Mouse (Mus musculus): Measurements from ENCODE around the gene Clba1. TPM values are rescaled to one million over a fixed set of nuclear protein-coding genes. Genes with fewer than 3 reads are reported as not detected.
"Not testable (repeated sequence)": the region's sequence is repeated elsewhere in the genome, so short reads cannot be mapped to it uniquely, and the experiment has no call there.

Gene Clba1
- polyA plus RNA-seq, 1 experiment from 2014 or later, result 17.0 TPM

DNA sequence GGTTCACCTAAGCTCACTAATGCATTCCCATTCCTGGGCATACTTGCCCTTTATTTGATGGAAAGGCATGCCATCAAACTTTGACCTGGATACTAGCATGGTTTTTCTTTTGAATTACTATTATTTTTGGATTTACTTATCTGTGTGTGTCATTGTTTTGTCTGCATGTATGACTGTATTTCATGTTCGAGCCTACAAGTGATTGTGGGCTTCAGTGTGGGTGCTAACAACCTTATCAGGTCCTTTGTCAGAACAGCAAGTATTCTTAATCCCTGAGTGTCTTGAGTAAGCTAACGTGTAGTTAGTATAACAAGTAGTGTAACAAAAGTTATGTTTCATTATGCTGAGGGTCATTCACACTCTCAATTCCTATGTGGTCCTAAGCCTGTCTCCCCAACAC, 21.4 kb downstream of the Clba1 start:
- Histone ChIP-seq H3K4me3 (ENCODE audit: low read depth, low read length) (peak overlapping the region; percentile 95), H3K9me3 (replicated peaks; ENCODE audit: control insufficient read depth, low read length) (no peaks in the 10 kb centered on the region), H3K4me1 (ENCODE audit: control insufficient read depth, insufficient read depth, low read length) (peaks cover 33% of the 10 kb centered on the region), H3K9ac (ENCODE audit: low read length) (peak overlapping the region; percentile 81), H3K27me3 (replicated peaks; ENCODE audit: control insufficient read depth, insufficient read depth, low read length) (no peaks in the 10 kb centered on the region), H3K27ac (ENCODE audit: low read depth, low read length) (peak overlapping the region; percentile 63), H3K36me3 (ENCODE audit: control insufficient read depth, insufficient read depth, low read length) (peaks cover 38% of the 10 kb centered on the region), H3K4me2 (ENCODE audit: low read length) (peak overlapping the region; percentile 69)
- WGBS, result 29% methylated on average over 2 of the region's 2 CpGs
- DNase-seq (ENCODE audit: low spot score), result no peak
- ATAC-seq, result no peak

DNA sequence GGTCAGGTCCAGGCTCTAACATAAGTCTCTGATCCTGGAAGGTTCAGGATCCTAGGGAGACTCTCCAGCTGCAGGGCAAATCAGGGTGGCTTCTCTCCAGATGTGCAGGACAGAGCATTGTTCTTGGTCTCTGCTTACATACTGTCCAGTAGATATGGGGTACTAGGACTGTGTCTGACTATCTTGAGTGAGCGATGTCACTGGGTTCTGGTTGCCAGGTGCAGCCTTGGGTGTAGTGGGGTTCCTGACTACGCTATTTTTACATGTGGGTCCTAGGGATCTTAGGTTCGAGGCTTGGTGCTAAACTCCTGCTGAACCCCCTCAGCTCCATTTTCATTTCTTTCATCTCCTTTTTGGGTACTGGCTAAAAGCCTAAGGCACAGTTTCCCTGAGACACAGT, 21.8 kb downstream of the Clba1 start:
- H3K36me3 ChIP-seq (ENCODE audit: control insufficient read depth, insufficient read depth, low read length), result peaks cover 36% of the 10 kb centered on the region
- peak overlapping the region; percentile 95 for H3K4me3 ChIP-seq (ENCODE audit: low read depth, low read length)
- H3K27me3 ChIP-seq (replicated peaks; ENCODE audit: control insufficient read depth, insufficient read depth, low read length), result no peaks in the 10 kb centered on the region
- peak overlapping the region; percentile 69 for H3K4me2 ChIP-seq (ENCODE audit: low read length)
- peaks cover 33% of the 10 kb centered on the region for H3K4me1 ChIP-seq (ENCODE audit: control insufficient read depth, insufficient read depth, low read length)
- DNase-seq (ENCODE audit: low spot score), result no peak
- peak overlapping the region; percentile 81 for H3K9ac ChIP-seq (ENCODE audit: low read length)
- WGBS, result 85% methylated on average over 3 of the region's 3 CpGs
- no peaks in the 10 kb centered on the region for H3K9me3 ChIP-seq (replicated peaks; ENCODE audit: control insufficient read depth, low read length)
- ATAC-seq, result no peak
- no peak overlapping the region for H3K27ac ChIP-seq (ENCODE audit: low read depth, low read length)

DNA sequence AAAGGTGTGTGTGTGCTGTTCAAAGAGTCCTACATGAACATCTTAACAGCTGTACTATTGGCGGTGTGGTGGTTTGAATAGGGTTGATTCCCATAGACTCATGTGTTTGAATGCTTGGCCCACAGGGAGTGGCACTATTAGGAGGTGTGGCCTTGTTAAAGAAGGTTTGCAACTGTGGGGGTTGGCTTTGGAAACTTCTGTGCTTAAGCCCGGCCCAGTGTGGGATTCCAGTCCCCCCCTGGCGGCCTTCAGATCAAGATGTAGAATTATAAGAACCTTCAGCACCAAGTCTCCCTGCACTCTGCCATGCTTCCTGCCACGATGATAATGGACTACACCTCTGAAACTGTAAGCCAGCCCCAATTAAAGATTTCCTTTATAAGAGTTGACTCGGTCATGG, 23.7 kb downstream of the Clba1 start:
- no peak for DNase-seq (ENCODE audit: low spot score)
- Histone ChIP-seq H3K4me2 (ENCODE audit: low read length) (no peak overlapping the region), H3K4me3 (ENCODE audit: low read depth, low read length) (no peak overlapping the region), H3K36me3 (ENCODE audit: control insufficient read depth, insufficient read depth, low read length) (peaks cover 18% of the 10 kb centered on the region), H3K9me3 (replicated peaks; ENCODE audit: control insufficient read depth, low read length) (no peaks in the 10 kb centered on the region), H3K27me3 (replicated peaks; ENCODE audit: control insufficient read depth, insufficient read depth, low read length) (no peaks in the 10 kb centered on the region), H3K4me1 (ENCODE audit: control insufficient read depth, insufficient read depth, low read length) (peaks cover 20% of the 10 kb centered on the region), H3K9ac (ENCODE audit: low read length) (no peak overlapping the region), H3K27ac (ENCODE audit: low read depth, low read length) (no peak overlapping the region)
- WGBS, result 96% methylated on average over 5 of the region's 5 CpGs
- ATAC-seq, result no peak

DNA sequence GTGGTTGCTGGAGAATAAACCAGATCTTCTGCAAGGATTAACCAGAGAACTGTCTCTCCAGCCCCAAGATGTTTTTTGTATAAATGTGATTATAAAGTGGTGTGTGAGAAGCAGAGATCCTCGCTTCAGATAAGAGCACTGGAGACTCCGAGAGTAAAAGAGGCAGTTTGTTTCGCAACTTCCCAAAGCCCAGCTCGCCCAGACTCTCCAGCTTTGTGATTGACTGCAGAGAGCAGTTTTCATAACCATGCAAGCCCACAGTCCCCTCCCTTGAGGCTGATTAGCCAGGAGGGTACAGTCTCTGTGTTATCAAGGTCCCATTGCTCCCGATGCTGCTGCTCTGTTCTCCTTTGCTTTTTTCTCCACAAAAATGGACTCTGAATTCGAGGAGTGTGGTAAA, 24.8 kb downstream of the Clba1 start:
- peaks cover 13% of the 10 kb centered on the region for H3K36me3 ChIP-seq (ENCODE audit: control insufficient read depth, insufficient read depth, low read length)
- DNase-seq (ENCODE audit: low spot score) (no peak), ATAC-seq (no peak)
- whole genome bisulfite sequencing, result 86% methylated on average over 6 of the region's 6 CpGs
- peaks cover 11% of the 10 kb centered on the region for H3K4me1 ChIP-seq (ENCODE audit: control insufficient read depth, insufficient read depth, low read length)
- no peaks in the 10 kb centered on the region for H3K27me3 ChIP-seq (replicated peaks; ENCODE audit: control insufficient read depth, insufficient read depth, low read length)
- no peak overlapping the region for H3K27ac ChIP-seq (ENCODE audit: low read depth, low read length)
- H3K9me3 ChIP-seq (replicated peaks; ENCODE audit: control insufficient read depth, low read length), result no peaks in the 10 kb centered on the region
- H3K4me3 ChIP-seq (ENCODE audit: low read depth, low read length), result no peak overlapping the region
- H3K4me2 ChIP-seq (ENCODE audit: low read length), result no peak overlapping the region
- no peak overlapping the region for H3K9ac ChIP-seq (ENCODE audit: low read length)

DNA sequence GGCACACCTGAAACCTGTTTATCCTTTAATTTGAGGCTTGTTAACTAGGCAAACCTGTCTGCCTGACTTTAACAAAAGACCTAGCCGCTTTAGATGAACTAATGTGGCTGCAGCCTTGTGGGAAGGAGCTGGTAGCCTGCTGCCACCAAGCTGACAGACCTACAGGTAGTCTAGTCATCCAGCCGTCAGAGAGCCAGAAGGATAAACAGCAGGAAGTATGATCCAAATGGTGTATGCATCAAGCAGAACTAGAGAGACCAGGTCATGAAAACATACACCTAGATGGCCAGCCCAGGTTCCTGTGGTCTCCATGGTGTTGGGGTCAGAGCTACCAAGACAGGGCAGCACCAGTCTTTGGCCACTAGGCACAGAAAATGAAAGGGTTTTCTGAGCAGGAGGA, 26.3 kb downstream of the Clba1 start:
- Histone ChIP-seq H3K27me3 (replicated peaks; ENCODE audit: control insufficient read depth, insufficient read depth, low read length) (no peaks in the 10 kb centered on the region), H3K4me2 (ENCODE audit: low read length) (no peak overlapping the region), H3K9me3 (replicated peaks; ENCODE audit: control insufficient read depth, low read length) (no peaks in the 10 kb centered on the region), H3K27ac (ENCODE audit: low read depth, low read length) (no peak overlapping the region), H3K9ac (ENCODE audit: low read length) (no peak overlapping the region), H3K4me1 (ENCODE audit: control insufficient read depth, insufficient read depth, low read length) (peaks cover 11% of the 10 kb centered on the region), H3K36me3 (ENCODE audit: control insufficient read depth, insufficient read depth, low read length) (peaks cover 13% of the 10 kb centered on the region), H3K4me3 (ENCODE audit: low read depth, low read length) (no peak overlapping the region)
- ATAC-seq (no peak), DNase-seq (ENCODE audit: low spot score) (no peak)
- 78% methylated on average over 2 of the region's 2 CpGs for WGBS

DNA sequence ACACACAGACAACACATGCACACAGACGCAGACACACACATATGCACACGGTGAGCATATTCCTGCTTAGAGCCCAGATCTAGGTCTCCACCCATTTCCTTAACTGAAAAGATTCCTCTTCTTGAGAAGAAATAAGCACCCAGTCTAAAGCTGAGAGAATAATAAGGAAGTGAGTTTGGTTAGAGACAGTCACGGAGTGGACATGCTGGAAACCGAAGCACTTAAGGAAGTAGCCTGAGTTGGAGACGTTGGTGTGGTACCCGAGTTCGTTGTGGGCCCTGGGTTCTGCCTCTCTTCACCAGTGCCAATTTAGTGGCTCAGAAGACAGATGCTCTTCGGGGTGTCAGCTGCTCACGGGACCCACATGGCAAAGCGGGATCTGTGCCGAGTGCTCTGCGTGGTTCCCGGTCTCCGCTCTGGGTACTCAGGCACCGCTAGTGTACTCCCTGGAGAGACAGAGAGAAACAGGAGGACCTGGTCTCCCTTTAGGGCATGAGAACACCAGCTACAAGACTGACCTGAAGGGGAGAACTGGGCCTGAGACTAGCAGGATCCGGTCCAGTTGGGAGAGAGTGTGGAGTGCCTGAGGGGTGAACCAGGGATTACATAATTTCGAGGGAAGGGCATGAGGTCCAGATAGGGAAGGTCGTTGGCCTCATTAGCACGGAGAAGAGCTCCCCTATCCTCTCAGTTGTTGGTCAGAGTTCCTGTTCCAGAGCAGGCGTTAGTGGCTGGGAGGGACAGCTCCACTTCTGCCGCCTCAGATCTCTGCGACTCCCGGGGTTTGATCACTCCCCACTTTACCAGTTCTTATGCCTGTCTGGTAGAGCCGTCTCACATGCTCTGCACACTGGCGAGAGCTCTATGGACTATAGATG, 31.7 kb downstream of the Clba1 start:
- 86% methylated on average over 25 of the region's 25 CpGs for WGBS
- H3K4me2 ChIP-seq (ENCODE audit: low read length), result no peak overlapping the region
- H3K27ac ChIP-seq (ENCODE audit: low read depth, low read length), result no peak overlapping the region
- H3K36me3 ChIP-seq (ENCODE audit: control insufficient read depth, insufficient read depth, low read length), result no peaks in the 10 kb centered on the region
- H3K9ac ChIP-seq (ENCODE audit: low read length), result no peak overlapping the region
- H3K4me3 ChIP-seq (ENCODE audit: low read depth, low read length), result no peak overlapping the region
- H3K27me3 ChIP-seq (replicated peaks; ENCODE audit: control insufficient read depth, insufficient read depth, low read length), result no peaks in the 10 kb centered on the region
- ATAC-seq (no peak), DNase-seq (ENCODE audit: low spot score) (no peak)
- H3K9me3 ChIP-seq (replicated peaks; ENCODE audit: control insufficient read depth, low read length), result no peaks in the 10 kb centered on the region
- H3K4me1 ChIP-seq (ENCODE audit: control insufficient read depth, insufficient read depth, low read length), result no peaks in the 10 kb centered on the region

DNA sequence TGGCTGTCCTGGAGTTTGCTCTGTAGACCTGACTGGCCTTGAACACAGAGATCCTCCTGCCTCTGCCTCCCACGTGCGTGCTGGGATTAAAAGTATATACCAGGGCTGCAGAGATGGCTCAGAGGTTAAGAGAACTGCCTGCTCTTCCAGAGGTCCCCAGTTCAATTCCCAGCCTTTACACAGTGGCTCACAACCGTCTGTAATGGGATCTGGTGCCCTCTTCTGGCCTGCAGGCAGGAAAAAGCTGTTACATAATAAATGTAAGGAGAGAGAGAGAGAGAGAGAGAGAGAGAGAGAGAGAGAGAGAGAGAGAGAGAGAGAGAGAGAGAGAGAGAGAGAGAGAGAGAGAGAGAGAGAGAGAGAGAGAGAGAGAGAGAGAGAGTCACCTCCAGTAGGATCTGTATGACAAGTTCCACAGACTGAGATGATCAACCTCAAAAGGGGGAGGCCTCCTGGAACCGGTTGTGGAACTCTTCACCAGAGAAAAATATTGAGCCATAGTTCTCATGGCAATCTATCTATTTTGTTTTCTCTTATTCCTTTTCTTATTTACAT, 32.7 kb downstream of the Clba1 start:
- not testable (repeated sequence) for DNase-seq (ENCODE audit: low spot score); ATAC-seq; H3K4me1 ChIP-seq (ENCODE audit: control insufficient read depth, insufficient read depth, low read length); H3K9ac ChIP-seq (ENCODE audit: low read length); H3K27me3 ChIP-seq (replicated peaks; ENCODE audit: control insufficient read depth, insufficient read depth, low read length); H3K9me3 ChIP-seq (replicated peaks; ENCODE audit: control insufficient read depth, low read length); H3K27ac ChIP-seq (ENCODE audit: low read depth, low read length); H3K4me3 ChIP-seq (ENCODE audit: low read depth, low read length); H3K4me2 ChIP-seq (ENCODE audit: low read length); H3K36me3 ChIP-seq (ENCODE audit: control insufficient read depth, insufficient read depth, low read length)
- 50% methylated on average over 4 of the region's 4 CpGs for WGBS

DNA sequence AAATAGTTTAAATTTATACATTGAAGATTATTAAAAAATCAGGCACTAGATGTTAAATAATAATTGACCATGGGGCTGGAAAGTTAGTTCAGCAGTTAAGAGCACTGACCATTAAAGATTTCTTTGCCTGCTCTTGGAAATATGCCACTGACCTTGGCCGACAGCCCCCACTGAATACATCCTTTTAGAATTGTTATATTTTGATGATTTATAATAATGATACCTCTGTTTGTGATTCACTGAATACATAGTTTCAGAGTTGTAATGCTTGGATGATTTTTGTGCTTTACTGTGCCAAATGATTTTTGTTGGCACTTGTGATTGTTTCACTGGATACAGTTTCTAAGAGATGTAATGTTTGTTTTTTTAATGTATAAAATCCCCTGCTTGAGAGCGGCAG, 33.4 kb downstream of the Clba1 start:
- H3K27ac ChIP-seq (ENCODE audit: low read depth, low read length); H3K4me3 ChIP-seq (ENCODE audit: low read depth, low read length); DNase-seq (ENCODE audit: low spot score); H3K9me3 ChIP-seq (replicated peaks; ENCODE audit: control insufficient read depth, low read length); H3K27me3 ChIP-seq (replicated peaks; ENCODE audit: control insufficient read depth, insufficient read depth, low read length); H3K4me2 ChIP-seq (ENCODE audit: low read length); H3K9ac ChIP-seq (ENCODE audit: low read length); ATAC-seq; H3K4me1 ChIP-seq (ENCODE audit: control insufficient read depth, insufficient read depth, low read length); H3K36me3 ChIP-seq (ENCODE audit: control insufficient read depth, insufficient read depth, low read length): not testable (repeated sequence)
- WGBS, result 87% methylated on average over 2 of the region's 2 CpGs

DNA sequence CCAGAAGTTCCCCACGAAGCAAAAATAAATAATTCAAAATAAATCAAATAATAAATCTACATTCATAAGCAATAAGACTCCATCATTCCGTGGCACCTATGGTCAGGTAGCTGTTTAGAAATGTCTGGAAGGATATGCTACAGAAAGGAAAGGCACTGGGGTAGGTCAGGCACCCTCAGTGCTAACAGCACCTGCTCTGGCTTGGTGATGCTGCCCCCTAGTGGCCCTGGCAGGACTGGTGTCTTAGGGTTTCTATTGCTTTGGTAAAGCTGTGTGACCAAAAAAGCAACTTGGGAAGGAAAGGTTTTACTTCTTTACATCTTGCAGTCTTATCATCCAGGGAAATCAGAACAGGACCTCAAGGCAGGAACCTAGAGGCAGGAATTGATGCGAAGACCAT, 35.1 kb downstream of the Clba1 start:
- WGBS, result 25% methylated on average over 3 of the region's 3 CpGs
- no peaks in the 10 kb centered on the region for H3K4me1 ChIP-seq (ENCODE audit: control insufficient read depth, insufficient read depth, low read length)
- no peak overlapping the region for H3K9ac ChIP-seq (ENCODE audit: low read length)
- no peaks in the 10 kb centered on the region for H3K9me3 ChIP-seq (replicated peaks; ENCODE audit: control insufficient read depth, low read length)
- no peaks in the 10 kb centered on the region for H3K27me3 ChIP-seq (replicated peaks; ENCODE audit: control insufficient read depth, insufficient read depth, low read length)
- H3K36me3 ChIP-seq (ENCODE audit: control insufficient read depth, insufficient read depth, low read length), result no peaks in the 10 kb centered on the region
- H3K4me3 ChIP-seq (ENCODE audit: low read depth, low read length), result no peak overlapping the region
- DNase-seq (ENCODE audit: low spot score) (peak; percentile 86), ATAC-seq (0 out of 2 replicates have a peak, but pooled peaks have one; percentile 76)
- no peak overlapping the region for H3K27ac ChIP-seq (ENCODE audit: low read depth, low read length)
- no peak overlapping the region for H3K4me2 ChIP-seq (ENCODE audit: low read length)

Measured in forebrain, embryonic 14.5 days (tissue).